Mouse (Mus musculus) splenic B cell, adult 2 months (primary cell): ENCODE measurements around the gene Sorl1.

Source experiments
- DNase-seq: peaks from one replicate; pipeline ENCODE4 v3.0.0-alpha.2; 2011; ENCODE audit warnings: low read depth, low spot score
- H3K27me3 ChIP-seq: 2 replicates; pipeline ENCODE4 v1.6.1; 2012; ENCODE audit warnings: mild to moderate bottlenecking, low read length, moderate library complexity, mixed read lengths; ENCODE audit not compliant: control insufficient read depth, poor library complexity, insufficient read depth, severe bottlenecking
- H3K36me3 ChIP-seq: 2 replicates; pipeline ENCODE4 v1.6.1; 2012; ENCODE audit warnings: mild to moderate bottlenecking, low read length, moderate library complexity, mixed read lengths; ENCODE audit not compliant: control insufficient read depth, poor library complexity, insufficient read depth, severe bottlenecking

The Sorl1 gene

DNA sequence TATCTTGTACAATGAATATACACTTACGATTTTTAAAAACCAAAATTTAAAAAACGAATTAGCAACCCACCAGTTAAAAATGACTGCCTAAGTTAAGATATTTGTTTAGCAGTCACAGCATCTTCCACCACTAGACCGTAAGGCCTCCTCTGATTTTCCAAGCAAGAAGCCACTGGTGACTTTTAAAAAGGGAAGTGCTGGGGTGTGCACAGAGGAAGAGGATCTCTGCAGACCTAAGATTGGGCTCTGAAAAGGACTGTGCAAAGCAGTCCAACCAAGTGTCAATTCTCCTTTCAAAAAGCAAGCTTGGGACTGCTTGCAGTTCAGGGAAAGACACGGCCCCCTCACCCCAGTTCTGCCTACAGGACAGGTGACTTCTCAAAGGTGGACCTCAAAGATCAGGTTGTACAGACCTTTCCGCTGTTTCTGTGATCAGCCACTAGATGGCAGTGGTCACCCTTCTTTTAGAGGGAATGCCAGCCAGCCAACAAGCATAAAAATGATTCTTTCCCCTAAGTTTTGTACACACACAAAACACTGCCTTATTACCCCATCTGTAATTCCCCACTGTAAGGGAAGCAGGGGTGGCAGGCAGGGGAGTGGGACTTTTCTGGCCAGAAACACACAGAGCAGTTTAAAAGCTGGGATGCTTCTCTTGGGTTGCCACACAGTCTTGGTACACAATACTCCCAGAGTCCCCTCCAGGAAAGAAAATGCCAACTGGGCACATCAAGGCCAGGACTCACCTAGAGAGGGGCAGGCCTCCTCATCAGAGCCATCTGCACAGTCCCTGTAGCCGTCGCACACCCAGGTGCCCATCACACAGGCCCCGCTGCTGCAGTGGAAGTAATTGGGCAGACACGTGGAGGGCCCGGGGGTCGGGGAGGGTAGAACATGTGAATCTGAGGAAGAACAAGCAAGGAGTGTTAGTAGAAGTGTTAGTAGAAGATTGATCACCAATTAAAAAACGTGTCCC lies 124.3 kb downstream of the Sorl1 start:
- Histone ChIP-seq H3K27me3 (no peaks in the 10 kb centered on the region), H3K36me3 (peaks cover 34% of the 10 kb centered on the region)
- peak; percentile 76 for DNase-seq

GRCm38 (mm10) chr9:41995278-41995677 lies 128.8 kb downstream of the Sorl1 start:
- no peak for DNase-seq
- no peaks in the 10 kb centered on the region for H3K27me3 ChIP-seq
- peaks cover 42% of the 10 kb centered on the region for H3K36me3 ChIP-seq

- no peaks in the 10 kb centered on the region for H3K27me3 ChIP-seq
- H3K36me3 ChIP-seq = peaks cover 44% of the 10 kb centered on the region
- no peak for DNase-seq
Measured at GRCm38 (mm10) chr9:41993821-41994220, 130.3 kb downstream of the Sorl1 start.

DNA sequence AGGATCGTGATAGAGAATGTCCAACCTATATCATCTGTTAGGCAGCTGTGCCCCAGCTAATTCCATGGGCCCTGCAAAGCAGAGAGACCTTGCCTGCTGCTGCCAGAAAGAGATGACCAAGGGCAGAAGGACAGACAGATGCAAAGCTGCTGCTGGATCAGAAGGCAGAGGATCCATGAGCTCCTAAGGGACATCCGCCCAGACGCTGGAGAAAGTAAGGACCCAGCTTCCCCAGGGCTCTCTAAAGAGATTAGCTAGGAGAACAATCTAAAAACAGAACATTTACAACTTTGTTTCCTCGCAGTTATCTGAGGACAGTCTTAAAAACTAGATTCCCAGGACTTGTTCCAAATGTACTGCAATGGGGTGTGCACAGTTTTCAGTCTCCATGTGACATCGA lies 131.3 kb downstream of the Sorl1 start:
- H3K36me3 ChIP-seq = peaks cover 42% of the 10 kb centered on the region
- no peak for DNase-seq

GRCm38 (mm10) chr9:41985636-41986035 lies 138.5 kb downstream of the Sorl1 start:
- no peak for DNase-seq
- Histone ChIP-seq H3K27me3 (no peaks in the 10 kb centered on the region), H3K36me3 (peaks cover 50% of the 10 kb centered on the region)

More for the DNA sequence above, 131.3 kb downstream of the Sorl1 start:
- no peaks in the 10 kb centered on the region for H3K27me3 ChIP-seq

- H3K27me3 ChIP-seq = no peaks in the 10 kb centered on the region
- peaks cover 50% of the 10 kb centered on the region for H3K36me3 ChIP-seq
- no peak for DNase-seq
Measured at GRCm38 (mm10) chr9:41985052-41985451, 139.0 kb downstream of the Sorl1 start.

DNA sequence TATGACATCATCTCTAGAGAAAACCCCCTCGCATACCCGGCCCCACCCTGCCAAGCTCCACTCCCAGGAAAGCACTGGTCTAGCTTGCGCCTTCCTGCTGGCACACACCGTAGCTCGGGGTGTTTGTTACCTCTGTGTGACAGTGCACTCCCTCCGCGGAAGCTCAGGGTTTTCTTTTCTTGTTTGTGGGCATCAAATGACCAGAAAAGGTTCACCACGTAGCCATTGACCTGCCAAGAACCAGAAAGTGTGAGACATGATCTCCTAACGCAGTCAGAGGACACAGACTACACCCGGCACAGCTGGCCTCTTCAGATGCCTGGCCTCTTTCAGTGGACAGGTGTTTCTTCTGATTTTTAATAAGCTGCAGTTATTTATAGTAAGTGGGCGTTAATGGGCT lies 139.8 kb downstream of the Sorl1 start:
- DNase-seq = no peak
- Histone ChIP-seq H3K36me3 (peaks cover 46% of the 10 kb centered on the region), H3K27me3 (no peaks in the 10 kb centered on the region)

- Histone ChIP-seq H3K27me3 (no peaks in the 10 kb centered on the region), H3K36me3 (peaks cover 40% of the 10 kb centered on the region)
- DNase-seq = no peak
Measured at GRCm38 (mm10) chr9:41983286-41983685, 140.8 kb downstream of the Sorl1 start.

- no peak for DNase-seq
- H3K27me3 ChIP-seq = no peaks in the 10 kb centered on the region
- peaks cover 38% of the 10 kb centered on the region for H3K36me3 ChIP-seq
Measured at GRCm38 (mm10) chr9:41982760-41983159, 141.3 kb downstream of the Sorl1 start.

- no peaks in the 10 kb centered on the region for H3K27me3 ChIP-seq
- peaks cover 39% of the 10 kb centered on the region for H3K36me3 ChIP-seq
- DNase-seq = no peak
Measured at GRCm38 (mm10) chr9:41982023-41982422, 142.1 kb downstream of the Sorl1 start.

DNA sequence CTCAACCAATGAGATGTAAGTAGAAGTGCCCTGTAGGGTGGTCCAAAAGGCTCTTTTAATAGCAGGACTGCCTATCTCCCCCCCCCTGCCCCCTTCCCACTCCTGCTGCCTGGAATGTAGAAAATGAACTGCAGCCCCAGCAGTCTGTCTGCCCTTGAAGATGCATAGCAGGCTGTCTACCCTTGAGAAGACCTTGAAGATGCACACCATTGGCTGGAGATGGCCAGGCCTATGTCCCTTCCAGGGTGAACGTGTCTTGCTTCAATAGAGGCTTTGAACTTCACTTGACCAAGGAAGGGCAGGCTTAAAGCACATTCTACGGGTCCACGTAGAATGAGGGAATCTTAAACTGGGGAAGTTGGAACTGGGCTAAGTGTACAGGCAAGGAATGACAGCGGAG lies 142.8 kb downstream of the Sorl1 start:
- peaks cover 39% of the 10 kb centered on the region for H3K36me3 ChIP-seq
- DNase-seq = no peak

DNA sequence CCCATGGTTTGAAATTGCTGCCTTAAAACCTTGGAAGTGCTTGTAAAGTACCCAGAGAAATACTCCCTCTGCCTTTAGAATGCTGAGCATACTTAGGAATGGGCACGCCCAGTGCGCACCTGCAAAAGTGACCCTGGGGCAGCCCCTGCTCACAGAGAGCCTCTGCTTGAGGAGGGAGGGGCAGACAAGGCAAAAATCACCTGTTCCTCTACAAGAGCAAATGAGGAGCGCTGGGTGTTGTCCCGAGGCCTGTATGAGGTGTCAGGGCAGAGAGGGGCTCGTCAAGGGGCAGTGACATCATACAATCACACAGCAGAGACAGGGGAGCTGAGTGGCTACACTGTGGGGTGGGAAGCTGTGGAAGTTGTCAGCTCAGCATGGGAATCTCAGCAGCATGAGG lies 143.3 kb downstream of the Sorl1 start:
- peaks cover 44% of the 10 kb centered on the region for H3K36me3 ChIP-seq
- no peaks in the 10 kb centered on the region for H3K27me3 ChIP-seq

More for the DNA sequence above, 142.8 kb downstream of the Sorl1 start:
- H3K27me3 ChIP-seq = no peaks in the 10 kb centered on the region

DNA sequence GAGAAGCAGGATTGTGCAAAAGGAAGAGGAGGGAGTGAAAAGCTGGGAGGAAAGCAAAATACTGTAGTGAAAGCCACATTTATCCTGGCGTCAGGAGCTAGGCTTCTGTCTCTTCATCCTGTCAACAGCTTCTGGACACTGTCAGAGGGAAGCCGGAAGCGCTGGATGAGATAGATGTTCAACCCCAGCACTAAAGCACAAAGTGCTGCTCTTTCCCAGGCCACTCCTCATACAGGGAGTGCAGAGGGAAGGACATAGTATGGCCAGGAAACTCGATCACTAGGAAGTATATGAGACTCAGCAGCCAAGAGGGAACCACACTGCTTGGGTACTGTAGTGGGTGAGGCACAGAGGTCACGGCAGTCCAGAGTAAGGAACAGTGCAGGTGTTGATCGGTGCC lies 145.7 kb downstream of the Sorl1 start:
- DNase-seq = no peak
- peaks cover 37% of the 10 kb centered on the region for H3K36me3 ChIP-seq
- no peaks in the 10 kb centered on the region for H3K27me3 ChIP-seq

More for the DNA sequence above, 143.3 kb downstream of the Sorl1 start:
- no peak for DNase-seq

DNA sequence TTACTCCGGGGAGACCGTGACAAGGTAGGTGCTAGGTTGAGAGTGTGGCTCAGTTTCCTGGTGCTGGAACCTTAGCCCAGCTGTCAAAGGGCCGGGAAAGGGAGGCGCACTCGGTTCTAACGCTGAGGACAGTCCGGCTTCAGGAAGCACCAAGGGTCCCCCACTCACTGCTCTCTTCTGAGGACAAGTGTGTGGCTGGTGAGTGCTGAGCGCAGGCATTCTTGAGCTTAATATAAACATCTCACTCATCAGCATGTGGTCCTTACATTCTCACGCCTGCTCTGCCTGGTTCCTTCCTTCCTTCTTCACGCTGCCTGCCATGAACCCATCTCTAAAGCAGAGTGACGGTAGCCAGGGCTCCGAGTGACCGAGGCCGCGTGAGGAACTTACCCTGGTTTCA lies 148.1 kb downstream of the Sorl1 start:
- peaks cover 28% of the 10 kb centered on the region for H3K36me3 ChIP-seq
- no peaks in the 10 kb centered on the region for H3K27me3 ChIP-seq
- DNase-seq = no peak

GRCm38 (mm10) chr9:41974661-41975060 lies 149.4 kb downstream of the Sorl1 start:
- Histone ChIP-seq H3K36me3 (peaks cover 27% of the 10 kb centered on the region), H3K27me3 (no peaks in the 10 kb centered on the region)
- DNase-seq = no peak
